Mouse (Mus musculus) heart, embryonic 12.5 days (tissue): Measurements from ENCODE around the gene Cnih1. TPM values are rescaled to one million over a fixed set of nuclear protein-coding genes. Genes with fewer than 3 reads are reported as not detected.
"Not testable (repeated sequence)": the region's sequence is repeated elsewhere in the genome, so short reads cannot be mapped to it uniquely, and the experiment has no call there.

ENCODE experiments used
- ATAC-seq: fragments of 200-750 bp; cut with Nextera tagmentation; 2 replicates; pipeline ENCODE4 v1.8.0; 2017; ENCODE audit warnings: moderate TSS enrichment, moderate library complexity; ENCODE audit not compliant: insufficient number of reproducible peaks, low FRiP score
- H3K27ac ChIP-seq: fragments of 300-500 bp; sonication (generic); 2 replicates; pipeline ENCODE4 v1.5.1; 2016; ENCODE audit warnings: mild to moderate bottlenecking, moderate library complexity; ENCODE audit not compliant: poor library complexity, severe bottlenecking
- H3K27me3 ChIP-seq: fragments of 300-500 bp; sonication (generic); replicated peaks from 2 replicates; pipeline ENCODE4 v1.6.1; 2016; ENCODE audit warnings: mild to moderate bottlenecking, moderate library complexity
- H3K36me3 ChIP-seq: fragments of 300-500 bp; sonication (generic); 2 replicates; pipeline ENCODE4 v1.6.1; 2016; ENCODE audit warnings: mild to moderate bottlenecking, moderate library complexity
- H3K4me1 ChIP-seq: fragments of 300-500 bp; sonication (generic); replicated peaks from 2 replicates; pipeline ENCODE4 v1.6.1; 2016; ENCODE audit warnings: mild to moderate bottlenecking
- H3K4me2 ChIP-seq: fragments of 300-500 bp; sonication (generic); 2 replicates; pipeline ENCODE4 v1.6.1; 2016; ENCODE audit warnings: mild to moderate bottlenecking, moderate library complexity
- H3K4me3 ChIP-seq: fragments of 300-500 bp; sonication (generic); 2 replicates; pipeline ENCODE4 v1.5.1; 2016; ENCODE audit warnings: mild to moderate bottlenecking
- H3K9ac ChIP-seq: fragments of 300-500 bp; sonication (generic); 2 replicates; pipeline ENCODE4 v1.6.1; 2016; ENCODE audit warnings: mild to moderate bottlenecking, moderate library complexity
- H3K9me3 ChIP-seq: fragments of 300-500 bp; sonication (generic); replicated peaks from 2 replicates; pipeline ENCODE4 v1.6.1; 2016; ENCODE audit warnings: mild to moderate bottlenecking, moderate library complexity
- WGBS: fragments of 180-500 bp; shearing (Covaris S2); methylation state at CpG from one replicate; pipeline ENCODE4 v1.1.7; 2016; 5-methylcytosine and 5-hydroxymethylcytosine counted together
- polyA plus RNA-seq: library from polyadenylated mRNA; unstranded; fragments of >200 nt; fragmentation: Nextera tagmentation; extraction: Ambion mirVana; gene quantifications from 2 replicates; pipeline ENCODE4 v1.2.1, GENCODE M21; 2016

Cnih1 gene
- polyA plus RNA-seq: 175 and 179 TPM in 2 replicates

DNA sequence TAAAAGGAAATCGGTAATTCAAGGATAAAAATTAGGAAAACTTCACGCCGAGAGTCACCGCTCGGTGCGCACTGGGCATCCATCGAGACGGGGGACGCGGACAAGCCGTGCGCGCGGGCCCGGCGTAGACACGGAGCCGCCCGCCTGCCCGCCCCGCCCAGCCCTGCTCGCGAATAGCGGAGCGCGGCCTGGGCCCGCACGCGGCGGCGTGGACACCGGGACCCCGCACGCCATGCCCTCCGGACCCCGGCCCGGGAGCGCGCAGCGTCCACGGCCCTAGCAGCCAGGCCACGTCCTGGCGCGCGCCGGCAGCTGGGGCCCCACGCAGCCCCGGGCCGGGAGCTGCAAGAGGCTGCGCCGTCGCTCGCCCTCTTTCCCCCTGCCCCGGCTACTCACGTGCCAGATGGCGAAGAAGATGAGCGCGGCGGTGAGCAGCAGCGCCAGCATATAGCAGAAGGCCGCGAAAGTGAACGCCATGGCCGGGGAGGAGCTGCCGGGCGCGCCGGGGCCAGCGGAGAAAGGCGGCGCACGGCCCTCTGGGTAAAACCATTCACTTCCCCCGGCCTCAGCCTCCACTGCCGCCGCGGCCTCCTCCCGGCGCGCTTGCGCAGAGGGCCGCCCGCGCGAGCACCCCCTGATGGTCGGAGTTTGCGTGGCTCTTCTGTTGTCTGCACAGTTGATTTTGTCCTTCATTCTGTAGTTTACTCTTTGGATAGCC, at the start of gene Cnih1:
Gene Cnih1, minus strand, starts transcription at position 625 of the 718 bp plus-strand sequence.
- peak within 1 kb of the TSS; percentile 96 for H3K27ac ChIP-seq
- under 1% methylated on average over 86 of the region's 86 CpGs for WGBS
- ATAC-seq: peak; percentile 96
- peak within 1 kb of the TSS; percentile 85 for H3K4me3 ChIP-seq
- H3K9me3 ChIP-seq: no peaks in the 10 kb centered on the region; the same call in 1 of the 2 replicates
- peaks cover 29% of the 10 kb centered on the region for H3K4me1 ChIP-seq
- no peaks in the 10 kb centered on the region for H3K27me3 ChIP-seq
- peaks cover 15% of the 10 kb centered on the region for H3K36me3 ChIP-seq
- peak within 1 kb of the TSS; percentile 76 for H3K4me2 ChIP-seq
- peak within 1 kb of the TSS; percentile 96 for H3K9ac ChIP-seq

DNA sequence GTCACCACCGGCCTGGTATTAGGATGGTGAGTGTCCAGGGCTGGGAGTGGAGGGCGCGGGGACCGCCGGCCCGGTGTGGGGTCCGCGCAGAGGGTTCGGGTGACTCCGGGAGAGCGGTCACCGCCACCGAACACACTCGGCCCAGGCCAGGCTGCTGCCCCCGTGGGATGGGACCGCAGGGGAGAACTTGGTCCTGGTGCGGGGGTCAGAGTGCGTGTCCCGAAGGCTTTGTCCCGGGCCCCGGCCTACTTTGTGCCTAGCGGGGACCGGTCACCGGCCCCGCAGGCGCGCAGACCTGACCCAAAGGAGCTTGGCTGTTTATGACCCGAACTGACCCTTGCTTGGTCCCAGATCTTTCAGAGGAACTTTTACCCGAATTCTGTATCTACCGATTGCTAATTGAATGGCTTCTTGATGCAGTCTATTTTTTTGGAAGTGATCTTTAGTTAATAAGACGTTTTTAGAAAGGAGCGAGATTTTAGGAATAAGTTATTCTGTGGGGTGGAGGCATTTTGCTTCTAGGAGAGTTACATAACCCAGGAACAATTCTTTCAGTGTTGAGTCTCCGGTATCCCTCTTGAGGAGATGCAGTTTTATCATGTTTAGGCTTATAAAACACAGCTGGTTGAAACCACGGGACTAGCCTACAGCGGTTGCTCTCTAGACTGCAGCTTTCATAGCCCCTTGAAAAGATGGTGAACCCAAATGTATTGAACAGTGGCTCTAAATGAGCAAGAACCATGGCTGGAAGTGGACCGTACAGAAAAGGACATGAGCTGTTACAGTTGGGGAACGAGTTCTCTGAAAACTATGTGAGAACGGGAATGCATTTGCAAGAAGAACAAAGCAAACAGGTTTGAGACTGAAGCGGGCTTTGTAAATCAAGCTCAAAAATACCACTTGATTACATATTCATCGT, 44.4 kb upstream of the Cnih1 start:
- no peaks in the 10 kb centered on the region for H3K27me3 ChIP-seq
- 6% methylated on average over 40 of the region's 40 CpGs for WGBS
- H3K36me3 ChIP-seq: no peaks in the 10 kb centered on the region
- peak overlapping the region; percentile 100 for H3K4me3 ChIP-seq
- H3K4me1 ChIP-seq: peaks cover 14% of the 10 kb centered on the region
- H3K9me3 ChIP-seq: no peaks in the 10 kb centered on the region
- H3K27ac ChIP-seq: peak overlapping the region; percentile 75
- ATAC-seq: peak; percentile 68
- peak overlapping the region; percentile 97 for H3K9ac ChIP-seq
- peak overlapping the region; percentile 76 for H3K4me2 ChIP-seq

DNA sequence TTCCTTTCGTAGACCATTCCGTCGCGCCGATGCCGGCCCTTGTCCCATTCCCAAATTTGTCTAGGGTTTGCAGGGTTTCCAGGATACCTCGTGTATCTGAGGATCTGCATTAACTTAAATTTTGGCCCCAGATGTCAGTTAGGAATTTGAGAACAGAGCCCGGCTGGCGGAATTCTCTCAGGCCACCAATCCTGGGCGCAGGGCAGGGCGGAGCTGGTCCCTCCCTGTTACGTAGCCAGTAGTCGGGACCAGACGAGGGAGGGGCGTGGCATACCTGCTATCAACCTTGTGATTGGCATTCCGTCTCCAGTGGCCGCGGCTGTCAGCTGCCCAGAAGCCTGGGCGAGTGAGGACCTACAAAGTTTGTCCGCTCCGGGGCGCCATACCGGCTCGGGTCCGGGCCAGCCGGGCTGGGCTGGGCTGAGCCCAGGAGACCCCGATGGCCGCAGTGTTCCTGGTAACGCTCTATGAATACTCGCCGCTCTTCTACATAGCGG, 43.7 kb upstream of the Cnih1 start, which contains the start of gene Cgrrf1:
Gene Cgrrf1, plus strand, starts transcription at position 289 of the 497 bp plus-strand sequence.
- H3K4me2 ChIP-seq: peak within 1 kb of the TSS; percentile 76
- H3K4me3 ChIP-seq: peak within 1 kb of the TSS; percentile 100
- H3K27me3 ChIP-seq: no peaks in the 10 kb centered on the region
- H3K9ac ChIP-seq: peak within 1 kb of the TSS; percentile 97
- peak; percentile 99 for ATAC-seq
- peak within 1 kb of the TSS; percentile 75 for H3K27ac ChIP-seq
- no peaks in the 10 kb centered on the region for H3K9me3 ChIP-seq
- H3K4me1 ChIP-seq: peaks cover 12% of the 10 kb centered on the region
- WGBS: under 1% methylated on average over 32 of the region's 32 CpGs
- H3K36me3 ChIP-seq: no peaks in the 10 kb centered on the region

DNA sequence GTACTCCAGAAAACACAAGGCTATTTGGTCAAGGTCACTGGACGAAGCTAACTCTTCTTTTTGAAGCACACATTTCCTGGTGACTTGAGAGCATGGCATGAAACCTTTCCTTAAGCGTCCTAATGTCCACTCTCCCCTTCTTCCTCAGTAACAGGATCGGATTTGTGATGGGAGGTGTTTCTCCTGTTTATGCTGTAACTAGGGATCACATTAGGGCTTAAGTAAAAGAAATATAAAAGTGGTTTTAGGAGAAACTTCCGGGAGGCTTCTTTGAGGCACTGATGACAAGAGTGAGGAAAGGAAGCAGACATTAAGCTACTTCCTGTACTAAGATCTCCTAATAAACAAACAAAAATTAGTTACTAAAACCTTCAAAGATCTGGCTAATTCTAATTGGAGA, 43.1 kb upstream of the Cnih1 start:
- Histone ChIP-seq H3K4me1 (peaks cover 10% of the 10 kb centered on the region), H3K9ac (peak overlapping the region; percentile 97), H3K4me2 (peak overlapping the region; percentile 76), H3K9me3 (no peaks in the 10 kb centered on the region), H3K27ac (peak overlapping the region; percentile 75), H3K36me3 (no peaks in the 10 kb centered on the region), H3K27me3 (no peaks in the 10 kb centered on the region), H3K4me3 (peak overlapping the region; percentile 100)
- no peak for ATAC-seq
- 4% methylated on average over 4 of the region's 4 CpGs for WGBS

DNA sequence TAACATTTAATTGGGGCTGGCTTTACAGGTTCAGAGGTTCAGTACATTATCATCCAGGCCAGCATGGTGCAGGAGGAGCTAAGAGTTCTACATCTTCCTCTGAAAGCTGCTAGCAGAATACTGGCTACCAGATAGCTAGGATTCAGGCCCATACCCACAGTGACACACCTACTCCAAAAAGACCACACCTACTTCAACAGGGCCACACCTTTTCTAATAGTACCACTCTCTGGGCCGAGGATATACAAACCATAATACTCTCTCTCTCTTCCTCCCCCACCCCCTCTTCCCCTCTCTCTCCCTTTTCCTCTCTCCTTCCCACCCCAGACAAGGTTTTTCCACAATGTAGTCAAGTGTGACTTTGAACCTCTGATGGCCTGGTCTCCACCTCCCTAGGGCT, 39.2 kb upstream of the Cnih1 start:
- H3K27me3 ChIP-seq: no peaks in the 10 kb centered on the region
- H3K9me3 ChIP-seq: no peaks in the 10 kb centered on the region
- no peak overlapping the region for H3K4me2 ChIP-seq
- no peak overlapping the region for H3K4me3 ChIP-seq
- H3K9ac ChIP-seq: no peak overlapping the region
- ATAC-seq: no peak
- WGBS: 57% methylated on average over 1 of the region's 1 CpGs
- H3K36me3 ChIP-seq: no peaks in the 10 kb centered on the region
- peaks cover 5% of the 10 kb centered on the region; the same call in 1 of the 2 replicates for H3K4me1 ChIP-seq
- no peak overlapping the region for H3K27ac ChIP-seq

DNA sequence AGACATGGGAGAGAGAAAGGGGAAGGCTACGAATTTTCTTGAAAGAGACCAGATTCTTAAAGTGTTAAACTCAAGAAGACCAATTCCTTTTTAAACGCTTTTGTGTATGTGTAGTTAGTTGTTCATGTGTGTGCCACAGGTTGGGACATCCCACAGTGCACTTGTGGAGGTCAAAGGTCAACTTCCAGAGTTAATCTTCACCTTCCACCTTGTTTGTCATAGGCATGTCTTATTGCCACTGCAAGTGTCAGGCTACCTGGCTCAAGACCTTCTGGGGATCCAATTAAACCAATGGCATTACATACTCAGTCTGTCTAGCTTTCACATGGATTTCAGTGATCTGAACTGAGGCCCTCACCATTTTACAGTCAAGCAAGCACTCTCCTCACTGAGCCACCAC, 35.8 kb upstream of the Cnih1 start:
- 73% methylated on average over 2 of the region's 2 CpGs for WGBS
- H3K36me3 ChIP-seq: peaks cover 3% of the 10 kb centered on the region; the same call in 1 of the 2 replicates
- H3K4me1 ChIP-seq: peaks cover 14% of the 10 kb centered on the region
- H3K9ac ChIP-seq: no peak overlapping the region
- H3K9me3 ChIP-seq: no peaks in the 10 kb centered on the region
- no peak overlapping the region for H3K4me3 ChIP-seq
- no peak for ATAC-seq
- no peaks in the 10 kb centered on the region for H3K27me3 ChIP-seq
- no peak overlapping the region for H3K4me2 ChIP-seq
- no peak overlapping the region for H3K27ac ChIP-seq

DNA sequence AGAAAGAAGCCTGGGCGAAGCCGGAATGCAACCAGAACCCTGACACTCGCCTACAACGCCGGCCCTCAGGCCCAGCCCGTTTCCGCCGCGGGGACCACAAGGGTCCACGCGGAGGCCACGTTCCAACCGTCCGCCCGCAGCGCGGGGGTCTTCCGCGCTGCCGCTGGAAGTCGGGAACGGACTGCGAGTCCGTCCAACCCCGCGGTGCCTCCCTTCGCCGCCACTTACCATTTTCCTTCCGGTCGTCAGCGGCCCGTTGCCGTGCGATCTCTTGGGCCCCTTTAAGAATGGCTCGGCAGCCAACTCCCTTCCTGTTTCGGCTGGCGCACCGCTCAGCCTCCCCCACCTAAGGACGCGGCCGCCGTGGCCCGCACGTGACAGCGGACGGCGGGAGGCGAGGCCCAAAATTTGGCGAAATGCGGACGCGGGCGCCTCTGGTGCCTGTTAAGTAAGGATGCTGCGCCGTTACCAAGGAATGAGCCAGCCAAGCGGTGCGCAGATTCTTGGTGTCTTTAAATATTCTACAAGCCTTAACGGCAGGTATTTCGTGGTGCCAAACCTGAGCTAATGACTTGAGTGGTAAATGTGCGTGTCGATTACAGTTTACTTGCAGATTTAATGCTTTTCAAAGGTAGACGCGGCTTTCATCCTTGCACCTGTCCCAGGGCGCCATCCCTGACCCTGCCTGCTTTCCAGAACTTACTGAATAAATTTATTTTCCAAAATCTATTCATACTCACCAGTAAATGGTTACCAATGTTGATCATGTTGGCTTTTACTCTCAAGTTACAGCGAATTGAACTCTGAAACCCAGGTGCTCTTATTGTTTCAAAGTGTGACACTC, 33.9 kb upstream of the Cnih1 start, which contains the start of gene Gmfb:
Gene Gmfb, minus strand, starts transcription at position 370 of the 844 bp plus-strand sequence.
- peak within 1 kb of the TSS; percentile 81 for H3K27ac ChIP-seq
- WGBS: under 1% methylated on average over 65 of the region's 65 CpGs

DNA sequence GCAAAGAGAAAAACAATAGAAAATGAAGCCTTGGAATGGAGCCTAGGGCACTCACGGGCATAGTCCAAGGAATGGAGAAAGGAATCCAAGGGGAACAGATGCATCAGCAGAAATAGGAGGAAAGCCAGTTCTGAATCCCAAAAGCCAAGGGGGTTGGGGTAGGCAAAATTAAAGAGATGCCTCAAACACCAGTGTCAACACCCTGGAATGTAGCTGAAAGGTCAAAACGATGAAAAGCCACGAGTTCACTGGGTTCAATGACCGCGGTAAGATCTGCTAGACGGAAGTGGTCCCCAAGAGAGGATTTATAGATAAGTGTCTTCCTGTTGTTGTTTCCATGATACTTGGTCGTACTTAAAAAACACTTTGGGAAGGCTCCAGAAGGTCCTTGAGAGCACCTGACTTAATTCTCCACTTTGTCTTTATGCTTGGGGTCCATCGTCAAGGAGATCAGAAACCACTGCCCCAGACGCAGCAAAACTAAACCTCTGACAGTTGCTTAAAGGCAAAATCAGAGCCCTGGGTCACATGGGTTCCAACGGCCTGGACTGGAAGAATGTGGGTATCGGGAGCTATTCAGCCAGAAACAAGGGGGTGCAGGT, 33.2 kb upstream of the Cnih1 start:
- H3K36me3 ChIP-seq: peaks cover 12% of the 10 kb centered on the region
- WGBS: under 1% methylated on average over 11 of the region's 11 CpGs
- peak overlapping the region; percentile 81 for H3K27ac ChIP-seq
- ATAC-seq: 0 out of 2 replicates have a peak, but pooled peaks have one; percentile 3
- no peaks in the 10 kb centered on the region for H3K27me3 ChIP-seq
- H3K9ac ChIP-seq: peak overlapping the region; percentile 77
- peak overlapping the region; percentile 61 for H3K4me3 ChIP-seq
- no peaks in the 10 kb centered on the region for H3K9me3 ChIP-seq
- H3K4me1 ChIP-seq: peaks cover 21% of the 10 kb centered on the region
- H3K4me2 ChIP-seq: peak overlapping the region; percentile 91

More for the DNA sequence above, 33.9 kb upstream of the Cnih1 start, which contains the start of gene Gmfb:
- Histone ChIP-seq H3K4me2 (peak within 1 kb of the TSS; percentile 91), H3K4me1 (peaks cover 15% of the 10 kb centered on the region), H3K36me3 (peaks cover 6% of the 10 kb centered on the region), H3K4me3 (peak within 1 kb of the TSS; percentile 61), H3K9ac (peak within 1 kb of the TSS; percentile 77), H3K27me3 (no peaks in the 10 kb centered on the region), H3K9me3 (no peaks in the 10 kb centered on the region)
- peak; percentile 96 for ATAC-seq

DNA sequence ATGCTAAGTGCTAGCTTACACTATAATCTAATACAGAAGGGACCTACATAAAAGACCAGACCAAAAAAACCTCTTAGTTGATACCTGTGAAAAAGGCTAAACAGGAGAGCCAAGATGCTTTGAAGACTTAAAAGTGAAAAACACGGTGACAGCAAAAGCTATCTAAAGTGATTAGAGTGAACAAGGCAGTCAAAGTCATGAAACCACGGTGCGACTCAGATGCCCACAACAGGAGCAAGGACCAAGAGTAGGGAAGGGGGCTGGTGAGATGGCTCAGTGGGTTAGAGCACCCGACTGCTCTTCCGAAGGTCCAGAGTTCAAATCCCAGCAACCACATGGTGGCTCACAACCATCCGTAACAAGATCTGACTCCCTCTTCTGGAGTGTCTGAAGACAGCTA, 31.8 kb upstream of the Cnih1 start:
- WGBS: 86% methylated on average over 5 of the region's 6 CpGs
- H3K4me2 ChIP-seq, H3K9me3 ChIP-seq, ATAC-seq, H3K4me3 ChIP-seq, H3K27ac ChIP-seq, H3K9ac ChIP-seq, H3K27me3 ChIP-seq: not testable (repeated sequence)
- H3K4me1 ChIP-seq: peaks cover 30% of the 10 kb centered on the region
- peaks cover 17% of the 10 kb centered on the region for H3K36me3 ChIP-seq

DNA sequence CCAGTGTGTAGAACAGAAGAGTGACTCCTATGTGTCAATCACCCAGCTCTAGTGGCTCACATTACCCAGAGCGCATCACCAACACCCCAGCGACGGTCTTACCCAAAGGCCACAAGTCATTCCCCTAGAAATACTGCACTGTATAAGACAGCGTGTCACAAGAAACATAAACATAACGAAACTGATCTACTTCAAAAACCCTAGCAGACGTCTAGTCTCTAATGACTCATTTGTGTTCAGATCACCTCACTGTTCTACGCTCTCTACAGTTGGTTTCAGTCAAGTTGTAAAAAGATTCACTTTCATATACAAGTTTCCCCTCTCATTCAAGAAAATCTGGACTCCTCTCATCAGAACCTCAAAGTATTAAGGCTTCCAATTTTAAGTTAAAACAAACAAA, 30.5 kb upstream of the Cnih1 start:
- H3K9ac ChIP-seq: no peak overlapping the region
- H3K4me2 ChIP-seq: no peak overlapping the region
- H3K36me3 ChIP-seq: peaks cover 22% of the 10 kb centered on the region
- H3K4me3 ChIP-seq: no peak overlapping the region
- H3K27me3 ChIP-seq: no peaks in the 10 kb centered on the region
- WGBS: 90% methylated on average over 7 of the region's 7 CpGs
- H3K27ac ChIP-seq: no peak overlapping the region
- H3K4me1 ChIP-seq: peaks cover 30% of the 10 kb centered on the region
- ATAC-seq: no peak
- no peaks in the 10 kb centered on the region for H3K9me3 ChIP-seq
